Mouse (Mus musculus) CH12.LX (cell line): Measurements from ENCODE around the gene Fam186b. TPM values are rescaled to one million over a fixed set of nuclear protein-coding genes. Genes with fewer than 3 reads are reported as not detected.

ENCODE experiments used
- DNase-seq: peaks from one replicate; pipeline ENCODE4 v3.0.0-alpha.2; 2013; ENCODE audit errors: extremely low read depth
- H3K27ac ChIP-seq: 2 replicates; pipeline ENCODE4 v1.5.1; 2012; ENCODE audit warnings: low read depth, mild to moderate bottlenecking, control low read depth, moderate library complexity; ENCODE audit not compliant: insufficient read depth
- H3K27me3 ChIP-seq: replicated peaks from 2 replicates; pipeline ENCODE3; 2012; ENCODE audit warnings: inconsistent platforms
- H3K36me3 ChIP-seq, 2 experiments: replicated peaks in 1 of 2; 2 replicates each; pipeline versions ENCODE3 to v1.6.1; 2012; ENCODE audit warnings: inconsistent platforms in 1 of 2, low read length in 1 of 2, mild to moderate bottlenecking in 1 of 2, mixed read lengths in 1 of 2, moderate library complexity in 1 of 2; ENCODE audit not compliant: control insufficient read depth in 1 of 2, insufficient read depth in 1 of 2
- H3K4me1 ChIP-seq, 2 experiments: 2 replicates each; pipeline ENCODE4 v1.6.1; 2012; ENCODE audit warnings: inconsistent platforms in 1 of 2, moderate library complexity in 1 of 2; ENCODE audit not compliant: insufficient read depth in 2 of 2, control insufficient read depth in 1 of 2
- H3K4me2 ChIP-seq: 2 replicates; pipeline ENCODE4 v1.6.1; 2012; ENCODE audit warnings: low read depth, mild to moderate bottlenecking, control low read depth; ENCODE audit not compliant: poor library complexity, insufficient read depth, severe bottlenecking
- H3K4me3 ChIP-seq, 3 experiments: fragments of 150-350 bp in 1 of 3; sonication (generic) in 1 of 3; replicated peaks in 1 of 3; 2 replicates each; pipeline versions ENCODE3 to v1.5.1; 2011 to 2012; ENCODE audit warnings: low read depth in 2 of 3, low read length in 2 of 3, mild to moderate bottlenecking in 2 of 3, moderate library complexity in 2 of 3, control low read depth in 1 of 3, improper control_type of control experiment in 1 of 3, inconsistent platforms in 1 of 3, mixed read lengths in 1 of 3; ENCODE audit not compliant: poor library complexity in 1 of 3
- H3K79me2 ChIP-seq: replicated peaks from 2 replicates; pipeline ENCODE4 v1.6.1; 2012; ENCODE audit warnings: mild to moderate bottlenecking, moderate library complexity; ENCODE audit not compliant: control insufficient read depth, poor library complexity, insufficient read depth, severe bottlenecking; ENCODE audit errors: extremely low read depth
- H3K9ac ChIP-seq: 2 replicates; pipeline ENCODE4 v1.6.1; 2012; ENCODE audit warnings: low read depth, mild to moderate bottlenecking, control low read depth, moderate library complexity; ENCODE audit not compliant: insufficient read depth
- H3K9me3 ChIP-seq: replicated peaks from 2 replicates; pipeline ENCODE3; 2012; ENCODE audit warnings: low read length, inconsistent platforms, mixed read lengths
- BHLHE40 ChIP-seq: IDR thresholded peaks from 2 replicates; pipeline ENCODE4 v1.6.1; 2011; ENCODE audit warnings: mild to moderate bottlenecking, low read depth, low read length, improper control_type of control experiment
- CHD1 ChIP-seq: IDR thresholded peaks from 2 replicates; pipeline ENCODE4 v1.6.1; 2012; ENCODE audit warnings: low read depth, low read length, improper control_type of control experiment, inconsistent platforms
- CTCF ChIP-seq, 2 experiments: IDR thresholded peaks in 1 of 2; conservative IDR thresholded peaks in 1 of 2; 2 replicates each; pipeline ENCODE4 v1.5.1; 2011 to 2012; ENCODE audit warnings: low read depth in 2 of 2, low read length in 2 of 2, improper control_type of control experiment in 1 of 2, inconsistent platforms in 1 of 2, mild to moderate bottlenecking in 1 of 2, moderate library complexity in 1 of 2
- E2F4 ChIP-seq: IDR thresholded peaks from 2 replicates; pipeline ENCODE4 v1.6.1; 2011; ENCODE audit warnings: low read depth, low read length, improper control_type of control experiment; ENCODE audit not compliant: insufficient replicate concordance
- ELF1 ChIP-seq: IDR thresholded peaks from 2 replicates; pipeline ENCODE4 v1.6.1; 2014; ENCODE audit warnings: low read depth, mild to moderate bottlenecking, inconsistent platforms, low read length, improper control_type of control experiment
- EP300 ChIP-seq: IDR thresholded peaks from 2 replicates; pipeline ENCODE4 v1.6.1; 2011; ENCODE audit warnings: low read length, improper control_type of control experiment
- GABPA ChIP-seq: IDR thresholded peaks from 2 replicates; pipeline ENCODE4 v1.6.1; 2012; ENCODE audit warnings: low read depth, low read length, improper control_type of control experiment, inconsistent platforms; ENCODE audit not compliant: insufficient replicate concordance
- HCFC1 ChIP-seq: IDR thresholded peaks from 2 replicates; pipeline ENCODE4 v1.6.1; 2012; ENCODE audit warnings: low read depth, mild to moderate bottlenecking, inconsistent platforms, low read length, improper control_type of control experiment
- JUN ChIP-seq: IDR thresholded peaks from 2 replicates; pipeline ENCODE4 v1.6.1; 2011; ENCODE audit warnings: low read depth, mild to moderate bottlenecking, low read length, improper control_type of control experiment, moderate library complexity; ENCODE audit not compliant: insufficient read depth
- JUND ChIP-seq: conservative IDR thresholded peaks from 2 replicates; pipeline ENCODE4 v1.6.1; 2011; ENCODE audit warnings: low read depth, low read length, improper control_type of control experiment
- KAT2A ChIP-seq: IDR thresholded peaks from 2 replicates; pipeline ENCODE4 v1.6.1; 2012; ENCODE audit warnings: low read length, improper control_type of control experiment, inconsistent platforms; ENCODE audit not compliant: insufficient replicate concordance
- MAX ChIP-seq: IDR thresholded peaks from 2 replicates; pipeline ENCODE4 v1.6.1; 2011; ENCODE audit warnings: low read length, improper control_type of control experiment
- MAZ ChIP-seq: IDR thresholded peaks from 2 replicates; pipeline ENCODE4 v1.6.1; 2012; ENCODE audit warnings: low read depth, mild to moderate bottlenecking, inconsistent platforms, low read length, improper control_type of control experiment, moderate library complexity
- MEF2A ChIP-seq: IDR thresholded peaks from 2 replicates; pipeline ENCODE4 v1.6.1; 2014; ENCODE audit warnings: low read depth, mild to moderate bottlenecking, inconsistent platforms, low read length, improper control_type of control experiment, borderline replicate concordance
- MXI1 ChIP-seq: IDR thresholded peaks from 2 replicates; pipeline ENCODE4 v1.6.1; 2011; ENCODE audit warnings: mild to moderate bottlenecking, low read depth, low read length, improper control_type of control experiment
- MYC ChIP-seq: IDR thresholded peaks from 2 replicates; pipeline ENCODE4 v1.6.1; 2011; ENCODE audit warnings: low read depth, mild to moderate bottlenecking, improper control_type of control experiment, low read length
- NRF1 ChIP-seq: IDR thresholded peaks from 2 replicates; pipeline ENCODE4 v1.6.1; 2014; ENCODE audit warnings: low read depth, mild to moderate bottlenecking, inconsistent platforms, low read length, improper control_type of control experiment, moderate library complexity
- POLR2AphosphoS2 ChIP-seq: IDR thresholded peaks from 2 replicates; pipeline ENCODE4 v1.6.1; 2011; ENCODE audit warnings: low read depth, low read length, improper control_type of control experiment
- RAD21 ChIP-seq: IDR thresholded peaks from 2 replicates; pipeline ENCODE4 v1.6.1; 2011; ENCODE audit warnings: low read depth, mild to moderate bottlenecking, low read length, improper control_type of control experiment, moderate library complexity
- SIN3A ChIP-seq: IDR thresholded peaks from 2 replicates; pipeline ENCODE4 v1.6.1; 2012; ENCODE audit warnings: low read length, improper control_type of control experiment, inconsistent platforms
- SMC3 ChIP-seq: IDR thresholded peaks from 2 replicates; pipeline ENCODE4 v1.6.1; 2011; ENCODE audit warnings: low read depth, low read length, improper control_type of control experiment
- ZKSCAN1 ChIP-seq: IDR thresholded peaks from 2 replicates; pipeline ENCODE4 v1.6.1; 2012; ENCODE audit warnings: low read depth, inconsistent platforms, low read length, improper control_type of control experiment, borderline replicate concordance
- ZNF384 ChIP-seq: IDR thresholded peaks from 2 replicates; pipeline ENCODE4 v1.6.1; 2012; ENCODE audit warnings: low read depth, low read length, improper control_type of control experiment, inconsistent platforms
- dilution Hi-C: fragments of 300-500 bp; cut with MboI; formaldehyde crosslinking; loops from 2 replicates; pipeline ENCODE4 v1.14.3; 2020; ENCODE audit warnings: low sequenced_read_pairs; ENCODE audit not compliant: extremely low pct_unique_long_range_greater_than_20kb, extremely low pct_ligation_motif_present
- in situ Hi-C: fragments of 300-500 bp; cut with MboI; formaldehyde crosslinking; loops from 3 replicates; pipeline ENCODE4 v1.14.3; 2019; ENCODE audit warnings: low sequenced_read_pairs, low pct_ligation_motif_present, low pct_unique_long_range_greater_than_20kb, mixed read lengths
- polyA plus RNA-seq: library from polyadenylated mRNA; unstranded; fragments of >175 nt; gene quantifications from 2 replicates; pipeline ENCODE4 v1.2.1, GENCODE M21; 2012; ENCODE audit warnings: low read depth; ENCODE audit not compliant: insufficient read length
- total RNA-seq, 2 experiments: library from RNA; depleted of rRNA; stranded (reverse); fragments of 300-350 nt in 1 of 2; fragments of >200 nt in 1 of 2; gene quantifications; 2 replicates each; pipeline ENCODE4 v1.2.3; 2012 to 2014

The Fam186b gene
- total and polyA plus RNA-seq, 3 experiments: 0.04 to 0.11 TPM; not detected in 1

- Histone ChIP-seq H3K36me3 (no peaks in the 10 kb centered on the region), H3K4me3 (no peak overlapping the region), H3K9ac (no peak overlapping the region), H3K4me1 (peaks cover 11 to 22% of the 10 kb centered on the region in 2 experiments; a peak in 3 of 4 replicates), H3K9me3 (no peaks in the 10 kb centered on the region), H3K79me2 (no peaks in the 10 kb centered on the region), H3K27ac (no peak overlapping the region), H3K4me2 (no peak overlapping the region), H3K27me3 (peaks cover under 1% of the 10 kb centered on the region)
- no peak for DNase-seq
- in situ Hi-C loops: no loop called here
- TF ChIP-seq HCFC1 (no peak), GABPA (no peak), SMC3 (no peak)
- dilution Hi-C loops: no loop called here
These were observed 33.0 kb downstream of the Fam186b start for GRCm38 (mm10) chr15:99262702-99263101.

GRCm38 (mm10) chr15:99259730-99260252 is 35.9 kb downstream of the Fam186b start:
- H3K4me2 ChIP-seq: peak overlapping the region; percentile 72
- no peaks in the 10 kb centered on the region for H3K27me3 ChIP-seq
- in situ Hi-C loops (no loop called here), dilution Hi-C loops (no loop called here)
- H3K4me3 ChIP-seq: no peak overlapping the region
- TF ChIP-seq KAT2A: 0 out of 2 replicates have a peak, but pooled peaks have one; percentile 21
- no peak for TF ChIP-seq JUN
- 0 out of 2 replicates have a peak, but pooled peaks have one; percentile 42 for TF ChIP-seq MAZ
- no peak overlapping the region for H3K9ac ChIP-seq
- H3K79me2 ChIP-seq: no peaks in the 10 kb centered on the region
- peaks cover 9 to 21% of the 10 kb centered on the region in 2 experiments for H3K4me1 ChIP-seq
- H3K9me3 ChIP-seq: no peaks in the 10 kb centered on the region
- DNase-seq: peak; percentile 81
- no peak overlapping the region for H3K27ac ChIP-seq
- H3K36me3 ChIP-seq: peaks cover 0 to 3% of the 10 kb centered on the region in 2 experiments

DNA sequence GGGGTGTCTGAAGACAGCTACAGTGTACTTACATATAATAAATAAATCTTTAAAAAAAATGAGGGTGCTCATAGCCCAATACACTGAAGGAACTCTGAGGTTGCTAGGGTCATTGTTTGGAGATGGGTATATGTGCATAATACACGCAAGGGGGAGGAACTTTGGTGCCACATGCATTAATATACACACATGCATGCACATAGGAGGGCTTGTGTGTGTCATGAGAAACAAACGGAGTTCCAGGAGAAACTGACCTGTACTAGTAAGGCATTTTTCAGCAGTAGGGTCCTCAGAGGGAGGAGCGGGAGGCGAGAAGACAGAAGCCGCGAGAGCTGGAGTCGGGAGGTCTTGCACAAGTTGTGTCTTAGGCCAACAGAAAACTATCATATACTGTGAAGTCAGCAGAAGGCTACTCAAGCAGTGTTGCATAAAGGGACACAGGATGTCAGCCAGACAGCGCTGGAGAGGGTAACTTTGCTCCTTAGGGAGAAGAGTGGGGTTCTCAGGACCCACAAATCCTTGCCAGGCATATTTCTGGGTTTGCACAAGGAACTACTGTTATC is 36.4 kb downstream of the Fam186b start:
- no peak for TF ChIP-seq NRF1
- TF ChIP-seq ELF1: no peak
- no peak for TF ChIP-seq SIN3A
- no peak for TF ChIP-seq EP300
- TF ChIP-seq E2F4: no peak
- no peak for TF ChIP-seq POLR2AphosphoS2
- no peak for TF ChIP-seq MAX
- no peak for TF ChIP-seq KAT2A
- no peak for TF ChIP-seq ZNF384
- TF ChIP-seq BHLHE40: no peak
- no peak for TF ChIP-seq MEF2A
- no peak for TF ChIP-seq JUND
- TF ChIP-seq MAZ: no peak
- TF ChIP-seq MXI1: no peak
- TF ChIP-seq MYC: no peak
- no peak for TF ChIP-seq CTCF (conservative IDR thresholded peaks at IDR 0.05 in 1 of 2, IDR thresholded peaks at IDR 0.05 in 1 of 2; ENCODE audit: low read depth in 2 of 2, low read length in 2 of 2)
- no peak for TF ChIP-seq RAD21
- TF ChIP-seq ZKSCAN1: no peak
- TF ChIP-seq HCFC1: no peak
- TF ChIP-seq CHD1: no peak
- no peak overlapping the region for H3K4me3 ChIP-seq
- H3K36me3 ChIP-seq: peaks cover 0 to 3% of the 10 kb centered on the region in 2 experiments
- no peak overlapping the region for H3K27ac ChIP-seq
- H3K9ac ChIP-seq: no peak overlapping the region
- peaks cover 9 to 26% of the 10 kb centered on the region in 2 experiments for H3K4me1 ChIP-seq
- H3K79me2 ChIP-seq: no peaks in the 10 kb centered on the region
- DNase-seq: no peak
- no peaks in the 10 kb centered on the region for H3K9me3 ChIP-seq
- in situ Hi-C loops: no loop called here
- H3K27me3 ChIP-seq: no peaks in the 10 kb centered on the region
- dilution Hi-C loops: no loop called here
- H3K4me2 ChIP-seq: peak overlapping the region; percentile 48; the same call in 1 of the 2 replicates
